Mouse (Mus musculus): ENCODE results near the gene Fbxw17.
A peak's percentile ranks its signal among the peaks of the same experiment; 100 is the strongest.
"Not testable (repeated sequence)": the region's sequence is repeated elsewhere in the genome, so short reads cannot be mapped to it uniquely, and the experiment has no call there.

Fbxw17 gene

DNA sequence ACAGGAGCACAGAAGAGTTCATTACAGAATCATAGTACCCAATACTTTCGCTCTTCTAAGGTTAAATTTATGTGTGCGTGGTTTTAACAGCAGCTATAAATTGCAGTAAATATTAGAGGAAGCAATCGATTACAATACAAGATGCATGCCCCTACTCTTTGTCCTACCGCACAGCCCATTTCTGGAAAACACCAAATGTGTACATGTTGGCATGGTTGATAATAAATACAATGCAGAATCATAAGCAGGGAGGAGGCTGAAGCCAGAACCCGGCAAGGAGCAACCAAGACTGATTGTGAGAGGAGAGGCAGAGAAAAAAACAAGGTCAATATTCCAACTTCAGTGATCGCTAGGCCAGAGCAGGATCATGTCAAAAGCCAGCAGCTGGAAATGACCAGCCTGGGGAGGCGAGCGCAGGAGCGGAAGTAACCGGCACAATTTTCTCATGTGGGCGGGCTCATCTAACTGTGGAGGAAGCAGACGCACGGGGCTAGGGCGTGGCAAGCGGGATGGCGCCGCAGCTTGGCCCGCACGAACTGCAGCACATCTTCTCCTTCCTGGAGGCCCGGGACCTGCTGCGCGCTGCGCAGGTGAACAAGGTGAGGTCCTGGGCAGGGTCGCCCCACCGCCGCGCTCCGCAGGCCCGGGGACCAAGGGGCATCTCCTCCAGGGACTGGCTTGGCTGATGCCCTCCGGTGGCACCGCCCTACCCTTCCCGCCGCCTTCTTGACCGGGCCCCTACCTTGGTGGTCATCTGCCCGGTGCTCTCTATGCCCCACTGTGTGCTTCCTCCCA lies at the start of gene Fbxw17:
TSS of gene Fbxw17 (plus strand) at position 476 of the 795 bp plus-strand sequence.
- DNase-seq (ENCODE audit: low read depth, low spot score), result peak; percentile 54

DNA sequence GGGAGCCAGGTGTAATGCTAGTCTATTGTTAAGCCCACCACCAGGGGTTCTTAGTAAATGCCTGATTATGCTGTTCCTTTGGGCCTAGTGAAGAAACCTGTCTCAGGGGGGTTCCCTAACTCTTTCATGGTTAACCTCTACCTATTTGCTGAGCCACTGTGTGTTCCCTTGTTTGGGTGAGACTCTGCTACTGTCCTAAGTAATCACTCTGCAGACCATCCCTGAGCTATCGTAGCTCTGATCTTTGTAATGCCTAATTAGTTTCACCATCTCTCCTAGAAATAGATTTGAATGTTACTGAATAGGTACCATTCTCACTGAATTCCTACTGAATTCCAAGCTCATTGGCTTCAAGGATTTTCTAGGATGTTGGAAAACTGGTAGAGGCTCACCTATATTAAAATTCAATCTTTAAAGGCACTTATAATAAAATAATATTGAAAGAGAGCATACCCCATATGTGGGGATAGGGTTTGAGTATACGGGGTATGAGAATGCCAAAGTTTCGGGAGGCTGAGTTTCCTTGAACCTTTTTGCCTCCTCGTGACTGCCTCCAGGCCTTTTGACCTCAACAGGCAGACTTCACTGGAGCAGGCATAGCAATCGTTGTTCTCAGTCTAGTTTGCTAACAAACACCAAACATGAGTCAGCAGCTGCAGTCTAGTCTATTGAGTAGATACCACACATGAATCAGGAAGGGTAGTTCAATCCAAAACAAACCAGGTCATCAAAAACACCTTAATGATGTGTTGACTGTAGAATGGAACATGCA lies 44.5 kb upstream of the Fbxw17 start:
- DNase-seq (ENCODE audit: low read depth, low spot score), result not testable (repeated sequence)

DNA sequence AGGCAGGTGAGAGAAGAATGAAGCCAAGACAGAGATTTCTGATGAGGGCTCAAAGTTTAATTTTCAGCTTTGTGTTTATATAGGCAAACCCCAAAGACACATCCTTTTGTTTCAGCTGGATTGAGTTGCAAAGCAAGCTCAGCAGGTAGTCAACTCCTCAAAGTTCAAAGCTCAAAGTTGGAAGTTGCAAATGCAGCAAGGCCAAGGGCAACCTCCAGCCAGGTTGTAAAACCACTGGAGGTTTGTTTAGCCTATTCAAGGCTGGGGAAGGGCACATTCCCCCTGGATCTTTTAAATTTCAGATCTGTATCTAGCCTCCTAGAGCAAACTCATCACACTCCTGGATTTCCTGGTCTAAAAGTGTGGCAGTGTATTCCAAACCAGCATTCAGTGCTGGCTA lies 28.5 kb upstream of the Fbxw17 start:
- not testable (repeated sequence) for DNase-seq (ENCODE audit: low read depth, low spot score)

- DNase-seq (ENCODE audit: low read depth, low spot score), result no peak
Measured at GRCm38 (mm10) chr13:50418421-50418820, 757 bp downstream of the Fbxw17 start.

DNA sequence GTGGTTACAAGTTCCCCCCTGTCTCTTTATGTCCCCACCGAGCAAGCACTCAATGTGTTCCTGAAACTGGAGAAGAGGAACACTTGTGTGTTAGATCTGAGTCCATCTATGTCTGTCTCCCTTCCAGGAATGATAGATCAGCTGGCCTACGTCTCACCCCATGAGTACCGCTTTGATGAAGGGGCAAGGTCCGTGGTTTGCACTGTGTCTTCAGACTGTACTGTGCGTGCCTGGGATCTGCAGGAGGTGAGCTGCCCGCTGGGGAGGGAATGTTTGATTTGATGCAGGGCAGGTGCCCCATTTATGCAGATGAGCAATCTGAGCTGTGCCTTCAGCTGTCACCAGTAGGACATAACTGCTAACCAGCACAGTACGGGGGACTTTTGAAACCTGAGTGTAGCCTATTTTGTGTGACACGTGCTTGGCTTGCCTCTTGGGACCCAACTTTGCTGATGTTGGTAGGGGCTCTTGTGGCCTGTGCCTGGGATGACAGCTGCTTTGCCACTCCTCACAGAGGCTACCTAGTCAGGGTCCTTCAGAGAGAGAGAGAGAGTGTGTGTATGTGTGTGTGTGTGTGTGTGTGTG lies 6.1 kb downstream of the Fbxw17 start:
- DNase-seq (ENCODE audit: low read depth, low spot score), result no peak

GRCm38 (mm10) chr13:50424517-50424916 lies 6.9 kb downstream of the Fbxw17 start:
- DNase-seq (ENCODE audit: low read depth, low spot score), result no peak

GRCm38 (mm10) chr13:50426686-50427085 lies 9.0 kb downstream of the Fbxw17 start:
- no peak for DNase-seq (ENCODE audit: low read depth, low spot score)

- no peak for DNase-seq (ENCODE audit: low read depth, low spot score)
Measured at GRCm38 (mm10) chr13:50443812-50444211, 26.1 kb downstream of the Fbxw17 start, which contains the start of gene Gm47429. TSS of gene Gm47429 (minus strand) at chr13:50443912.

GRCm38 (mm10) chr13:50445261-50445660 lies 27.6 kb downstream of the Fbxw17 start:
- DNase-seq (ENCODE audit: low read depth, low spot score), result no peak

DNA sequence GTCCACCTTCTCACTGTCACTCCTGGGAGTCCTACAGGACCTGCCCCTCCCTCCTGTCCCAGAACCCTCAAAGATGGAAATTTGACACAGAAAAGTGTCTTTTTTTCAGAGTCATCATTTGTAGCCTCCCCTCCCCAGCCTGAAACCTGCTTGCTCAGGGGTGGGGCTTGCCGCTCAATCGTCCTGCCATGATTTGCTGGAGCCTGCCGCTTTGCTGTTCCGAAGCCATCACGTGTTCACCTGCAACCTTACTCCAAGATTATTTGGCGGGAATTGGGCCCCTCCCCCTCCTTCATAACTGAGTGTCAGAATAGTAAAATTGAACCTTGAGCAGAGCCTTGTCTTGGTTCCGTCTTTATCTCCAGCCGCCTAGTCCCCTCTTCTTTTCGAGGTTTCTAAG lies 34.6 kb downstream of the Fbxw17 start:
- not testable (repeated sequence) for DNase-seq (ENCODE audit: low read depth, low spot score)

DNA sequence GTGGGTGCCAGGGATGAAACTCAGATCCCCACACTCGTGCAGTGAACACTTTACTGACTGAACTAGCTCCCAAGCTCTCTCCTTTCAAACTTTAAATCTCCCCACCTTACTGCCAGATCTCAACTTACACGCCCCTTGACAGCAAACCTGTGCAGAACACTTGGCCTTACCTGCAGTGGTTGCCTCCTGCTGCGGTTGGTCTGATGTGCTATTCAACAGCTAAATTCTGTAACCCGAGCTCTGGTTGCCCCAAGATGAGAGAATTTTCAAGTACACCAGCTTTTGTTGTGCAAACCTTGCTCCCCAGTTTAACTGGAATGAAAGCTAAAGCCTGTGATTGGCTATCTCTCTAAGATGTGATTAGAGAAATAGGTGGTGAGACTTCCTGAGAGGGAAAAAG lies 35.8 kb downstream of the Fbxw17 start:
- no peak for DNase-seq (ENCODE audit: low read depth, low spot score)

GRCm38 (mm10) chr13:50460433-50460832 lies 42.8 kb downstream of the Fbxw17 start:
- DNase-seq (ENCODE audit: low read depth, low spot score), result not testable (repeated sequence)

GRCm38 (mm10) chr13:50464621-50465562 lies 47.2 kb downstream of the Fbxw17 start:
- DNase-seq (ENCODE audit: low read depth, low spot score), result no peak

GRCm38 (mm10) chr13:50467007-50467406 lies 49.3 kb downstream of the Fbxw17 start, which contains the start of gene Nutm2:
TSS of gene Nutm2 (plus strand) at chr13:50467307.
- no peak for DNase-seq (ENCODE audit: low read depth, low spot score)

All from brain, embryonic 18.5 days (tissue).